Mouse (Mus musculus): ENCODE measurements around the gene Vmn1r114. TPM values are rescaled to one million over a fixed set of nuclear protein-coding genes. Genes with fewer than 3 reads are reported as not detected.

The Vmn1r114 gene
- polyA plus RNA-seq (2012; rRNA removed), result not detected in 2 replicates

DNA sequence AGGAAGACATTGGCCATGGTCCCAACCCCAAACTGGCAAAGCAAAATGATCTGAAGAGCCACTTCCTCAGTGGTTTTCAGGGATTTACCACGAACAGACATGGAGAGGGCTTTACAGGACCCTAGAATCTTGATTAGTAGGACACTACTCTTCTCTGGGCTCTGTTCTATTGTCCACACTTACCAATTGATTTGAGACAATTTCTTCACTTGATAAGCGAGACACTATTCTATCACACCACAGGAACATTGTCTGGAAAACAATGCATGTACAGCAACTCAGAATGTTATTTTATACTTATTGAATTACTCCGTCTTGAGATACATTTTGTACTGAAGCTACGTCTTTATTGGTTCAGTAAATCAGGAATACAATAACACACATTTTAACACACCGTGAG is at the start of gene Vmn1r114:
Gene Vmn1r114, minus strand, starts transcription at position 101 of the 400 bp plus-strand sequence.

DNA sequence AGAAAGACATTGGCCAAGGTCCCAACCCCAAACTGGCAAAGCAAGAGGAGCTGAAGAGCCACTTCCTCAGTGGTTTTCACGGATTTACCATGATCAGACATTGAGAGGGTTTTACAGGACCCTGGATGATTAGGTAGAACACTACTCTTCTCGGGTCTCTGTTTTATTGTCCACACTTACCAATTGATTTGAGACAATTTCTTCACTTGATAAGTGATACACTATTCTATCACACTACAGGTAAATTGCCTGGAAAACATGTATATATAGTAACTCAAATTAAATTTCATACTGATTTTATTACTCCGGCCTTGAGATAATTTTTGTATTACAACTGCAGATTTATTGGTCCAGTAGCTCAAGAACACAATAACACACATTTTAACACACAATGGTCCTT is 32.9 kb upstream of the Vmn1r114 start, which contains the start of gene Vmn1r115:
Gene Vmn1r115, minus strand, starts transcription at position 101 of the 400 bp plus-strand sequence.

DNA sequence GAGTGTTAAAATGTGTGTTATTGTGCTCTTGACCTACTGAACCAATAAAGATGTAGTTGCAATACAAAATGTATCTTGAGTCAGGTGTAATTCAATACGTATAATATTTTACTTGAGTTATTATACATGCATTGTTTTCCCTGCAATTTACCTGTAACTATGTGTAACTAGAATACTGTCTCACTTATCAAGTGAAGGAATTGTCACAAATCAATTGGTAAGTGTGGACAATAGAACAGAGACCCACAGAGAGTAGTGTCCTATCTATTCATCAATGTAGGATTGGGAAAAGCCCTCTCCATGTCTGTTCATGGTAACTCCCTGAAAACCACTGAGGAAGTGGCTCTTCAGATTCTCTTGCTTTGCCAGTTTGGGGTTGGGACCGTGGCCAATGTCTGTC is 25.0 kb downstream of the Vmn1r114 start, which contains the start of gene Vmn1r113:
Gene Vmn1r113, plus strand, starts transcription at position 301 of the 400 bp plus-strand sequence.

DNA sequence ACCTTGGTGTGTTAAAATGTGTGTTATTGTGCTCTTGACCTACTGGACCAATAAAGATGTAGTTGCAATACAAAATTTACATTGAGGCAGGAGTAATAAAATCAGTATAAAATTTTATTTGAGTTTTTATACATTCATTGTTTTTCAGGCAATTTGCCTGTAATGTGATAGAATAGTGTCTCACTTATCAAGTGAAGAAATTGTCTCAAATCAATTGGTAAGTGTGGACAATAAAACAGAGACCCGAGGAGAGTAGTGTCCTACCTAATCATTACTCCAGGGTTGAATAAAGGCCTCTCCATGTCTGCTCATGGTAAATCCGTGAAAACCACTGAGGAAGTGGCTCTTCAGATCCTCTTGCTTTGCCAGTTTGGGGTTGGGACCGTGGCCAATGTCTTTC is 41.1 kb downstream of the Vmn1r114 start, which contains the start of gene Vmn1r112:
Gene Vmn1r112, plus strand, starts transcription at position 301 of the 400 bp plus-strand sequence.

Other genes starting within 250 kb of the Vmn1r114 start
- gene Gm4141, start 235.9 kb downstream of the Vmn1r114 start, polyA plus RNA-seq (2012; rRNA removed), result not detected in 2 replicates
- gene Gm4513, start 213.2 kb downstream of the Vmn1r114 start, polyA plus RNA-seq (2012; rRNA removed), result not detected in 2 replicates
- not detected in 2 replicates for gene Vmn1r107, start 143.3 kb downstream of the Vmn1r114 start, polyA plus RNA-seq (2012; rRNA removed)
- gene Vmn1r111, start 109.0 kb downstream of the Vmn1r114 start, polyA plus RNA-seq (2012; rRNA removed), result not detected in 2 replicates
- not detected in 2 replicates for gene Gm10668, start 81.6 kb downstream of the Vmn1r114 start, polyA plus RNA-seq (2012; rRNA removed)
- gene Vmn1r112, start 41.0 kb downstream of the Vmn1r114 start, polyA plus RNA-seq (2012; rRNA removed), result not detected in 2 replicates
- gene Vmn1r113, start 24.9 kb downstream of the Vmn1r114 start, polyA plus RNA-seq (2012; rRNA removed), result not detected in 2 replicates
- gene Vmn1r115, start 32.8 kb upstream of the Vmn1r114 start, polyA plus RNA-seq (2012; rRNA removed), result not detected in 2 replicates
- gene Vmn1r116, start 60.1 kb upstream of the Vmn1r114 start, polyA plus RNA-seq (2012; rRNA removed), result not detected in 2 replicates
- gene Vmn1r117, start 71.9 kb upstream of the Vmn1r114 start, polyA plus RNA-seq (2012; rRNA removed), result not detected in 2 replicates
- gene Vmn1r118, start 100.2 kb upstream of the Vmn1r114 start, polyA plus RNA-seq (2012; rRNA removed), result not detected in 2 replicates
- not detected in 2 replicates for gene Vmn1r119, start 200.3 kb upstream of the Vmn1r114 start, polyA plus RNA-seq (2012; rRNA removed)
- not detected in 2 replicates for gene Vmn1r120, start 241.6 kb upstream of the Vmn1r114 start, polyA plus RNA-seq (2012; rRNA removed)